Mouse (Mus musculus) stomach, embryonic 14.5 days (tissue): ENCODE data around the gene Zfp810. TPM values are rescaled to one million over a fixed set of nuclear protein-coding genes. Genes with fewer than 3 reads are reported as not detected.

ENCODE experiments used
- ATAC-seq: fragments of 200-750 bp; cut with Nextera tagmentation; 2 replicates; pipeline ENCODE4 v1.8.0; 2017; ENCODE audit warnings: low read depth, moderate TSS enrichment; ENCODE audit not compliant: insufficient number of reproducible peaks, insufficient read depth, low FRiP score
- H3K27ac ChIP-seq: fragments of 300-500 bp; sonication (generic); 2 replicates; pipeline ENCODE4 v1.5.1; 2014; ENCODE audit warnings: mild to moderate bottlenecking, low read length, moderate library complexity, mixed read lengths
- H3K27me3 ChIP-seq: fragments of 300-500 bp; sonication (generic); 2 replicates; pipeline ENCODE4 v1.6.1; 2014; ENCODE audit warnings: low read length, control low read depth, mixed read lengths; ENCODE audit not compliant: control insufficient read depth, insufficient read depth
- H3K36me3 ChIP-seq: fragments of 300-500 bp; sonication (generic); 2 replicates; pipeline ENCODE4 v1.6.1; 2014; ENCODE audit warnings: mild to moderate bottlenecking, control low read depth, low read length, moderate library complexity, mixed read lengths; ENCODE audit not compliant: control insufficient read depth, insufficient read depth
- H3K4me1 ChIP-seq: fragments of 300-500 bp; sonication (generic); 2 replicates; pipeline ENCODE4 v1.6.1; 2014; ENCODE audit warnings: low read length, control low read depth, mixed read lengths; ENCODE audit not compliant: control insufficient read depth, insufficient read depth
- H3K4me2 ChIP-seq: fragments of 300-500 bp; sonication (generic); replicated peaks from 2 replicates; pipeline ENCODE4 v1.6.1; 2014; ENCODE audit warnings: low read depth, low read length, control low read depth
- H3K4me3 ChIP-seq: fragments of 300-500 bp; sonication (generic); 2 replicates; pipeline ENCODE4 v1.5.1; 2014; ENCODE audit warnings: low read depth, low read length, control low read depth
- H3K9ac ChIP-seq: fragments of 300-500 bp; sonication (generic); replicated peaks from 2 replicates; pipeline ENCODE4 v1.6.1; 2014; ENCODE audit warnings: low read depth, mild to moderate bottlenecking, control low read depth, low read length, moderate library complexity, mixed read lengths
- H3K9me3 ChIP-seq: fragments of 300-500 bp; sonication (generic); 2 replicates; pipeline ENCODE4 v1.6.1; 2016; ENCODE audit warnings: low read depth, low read length, control low read depth; ENCODE audit not compliant: control insufficient read depth
- WGBS: fragments of 180-500 bp; shearing (Covaris S2); extraction: QIAGEN DNeasy Blood & Tissue Kit; methylation state at CpG from one replicate; pipeline ENCODE4 v1.1.7; 2014; 5-methylcytosine and 5-hydroxymethylcytosine counted together
- polyA plus RNA-seq: library from polyadenylated mRNA; unstranded; fragments of >200 nt; fragmentation: Nextera tagmentation; extraction: Ambion mirVana; gene quantifications from 2 replicates; pipeline ENCODE4 v1.2.1, GENCODE M21; 2014

The Zfp810 gene
- polyA plus RNA-seq, 1 experiment from 2014 or later = 21.1 TPM

- WGBS = 8% methylated on average over 6 of the region's 6 CpGs
- Histone ChIP-seq H3K4me2 (peak overlapping the region; percentile 70), H3K36me3 (peaks cover 19% of the 10 kb centered on the region; the same call in 1 of the 2 replicates), H3K4me3 (peak overlapping the region; percentile 93), H3K9ac (peak overlapping the region; percentile 97), H3K4me1 (peaks cover 10% of the 10 kb centered on the region), H3K27me3 (no peaks in the 10 kb centered on the region), H3K9me3 (0 out of 2 replicates have a peak, but pooled peaks cover 3% of the 10 kb centered on the region), H3K27ac (peak overlapping the region; percentile 74)
- ATAC-seq = no peak
Measured at GRCm38 (mm10) chr9:22306726-22307125, 722 bp downstream of the Zfp810 start.

DNA sequence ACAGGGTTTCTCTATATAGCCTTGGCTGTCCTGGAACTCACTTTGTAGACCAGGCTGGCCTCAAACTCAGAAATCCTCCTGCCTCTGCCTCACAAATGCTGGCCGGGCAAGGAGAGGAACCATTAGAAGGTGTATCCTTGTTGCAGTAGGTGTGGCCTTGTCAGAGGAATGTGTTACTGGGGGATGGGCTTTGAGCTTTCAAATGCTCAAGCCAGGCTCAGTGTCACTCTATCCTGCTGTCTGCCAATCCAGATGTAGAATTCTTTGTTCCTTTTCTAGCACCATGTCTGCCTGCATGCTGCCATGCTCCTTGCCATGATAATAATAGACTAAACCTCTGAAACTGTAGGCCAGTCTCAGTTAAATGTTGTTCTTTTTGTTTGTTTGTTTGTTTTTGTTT, 5.2 kb downstream of the Zfp810 start:
- no peaks in the 10 kb centered on the region for H3K27me3 ChIP-seq
- H3K36me3 ChIP-seq = peaks cover 43% of the 10 kb centered on the region
- no peak overlapping the region for H3K4me2 ChIP-seq
- H3K9ac ChIP-seq = no peak overlapping the region
- no peaks in the 10 kb centered on the region for H3K9me3 ChIP-seq
- H3K4me1 ChIP-seq = peaks cover 10% of the 10 kb centered on the region
- H3K27ac ChIP-seq = no peak overlapping the region
- WGBS = 90% methylated on average over 1 of the region's 1 CpGs
- no peak for ATAC-seq
- H3K4me3 ChIP-seq = no peak overlapping the region

GRCm38 (mm10) chr9:22278733-22279132, 28.7 kb downstream of the Zfp810 start:
- Histone ChIP-seq H3K4me3 (no peak overlapping the region), H3K27me3 (no peaks in the 10 kb centered on the region), H3K9ac (no peak overlapping the region), H3K4me1 (no peaks in the 10 kb centered on the region), H3K4me2 (no peak overlapping the region), H3K36me3 (peaks cover 66% of the 10 kb centered on the region), H3K9me3 (peaks cover 53% of the 10 kb centered on the region), H3K27ac (no peak overlapping the region)
- ATAC-seq = no peak
- 98% methylated on average over 4 of the region's 4 CpGs for WGBS

DNA sequence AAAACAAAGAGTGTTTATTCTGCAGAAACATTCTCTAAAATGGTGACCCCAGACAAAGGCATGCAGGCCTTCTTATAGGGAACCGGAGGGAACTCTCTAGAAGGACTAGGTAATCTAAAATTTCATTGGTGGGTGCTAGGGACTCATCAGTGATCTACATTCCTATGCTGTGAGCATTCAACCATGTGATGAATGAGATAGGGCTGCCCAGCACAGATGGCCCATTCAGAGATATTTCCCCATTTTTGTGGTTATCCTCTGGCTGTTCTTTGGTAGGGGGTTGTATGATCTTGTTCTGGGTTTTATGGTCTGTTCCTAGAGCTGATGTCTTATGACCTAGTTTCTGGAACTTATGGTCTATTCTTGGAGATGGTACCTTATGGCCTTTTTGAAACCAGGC, 38.6 kb downstream of the Zfp810 start:
- no peak overlapping the region for H3K4me2 ChIP-seq
- H3K27ac ChIP-seq = no peak overlapping the region
- no peaks in the 10 kb centered on the region for H3K4me1 ChIP-seq
- no peaks in the 10 kb centered on the region for H3K36me3 ChIP-seq
- 97% methylated on average over 1 of the region's 1 CpGs for WGBS
- no peaks in the 10 kb centered on the region for H3K27me3 ChIP-seq
- no peak for ATAC-seq
- peaks cover 3% of the 10 kb centered on the region; the same call in 1 of the 2 replicates for H3K9me3 ChIP-seq
- H3K4me3 ChIP-seq = no peak overlapping the region
- H3K9ac ChIP-seq = no peak overlapping the region

DNA sequence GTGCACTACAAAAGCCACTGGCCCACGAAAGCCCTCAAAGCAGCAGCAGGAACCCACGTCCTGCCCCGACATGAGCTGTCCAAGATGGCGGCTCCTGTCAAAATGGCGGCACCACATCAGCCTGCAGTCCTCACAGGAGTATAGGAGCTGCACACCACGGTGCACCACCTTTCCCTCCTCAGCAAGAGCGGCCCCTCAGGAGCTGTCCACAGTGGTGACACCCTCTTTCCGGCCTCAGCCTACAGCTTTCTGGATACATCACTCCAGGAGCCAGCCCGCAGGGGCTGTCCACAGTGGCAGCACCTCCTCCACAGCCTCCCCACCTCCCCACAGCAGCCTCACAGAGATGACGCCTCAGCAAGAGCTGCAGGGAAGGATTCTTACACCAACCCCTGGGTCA, 44.8 kb downstream of the Zfp810 start:
- H3K27ac ChIP-seq = no peak overlapping the region
- no peaks in the 10 kb centered on the region for H3K4me1 ChIP-seq
- no peaks in the 10 kb centered on the region for H3K9me3 ChIP-seq
- 84% methylated on average over 10 of the region's 10 CpGs for WGBS
- no peak for ATAC-seq
- H3K4me3 ChIP-seq = no peak overlapping the region
- H3K36me3 ChIP-seq = no peaks in the 10 kb centered on the region
- H3K9ac ChIP-seq = no peak overlapping the region
- H3K4me2 ChIP-seq = no peak overlapping the region
- H3K27me3 ChIP-seq = no peaks in the 10 kb centered on the region

- no peak overlapping the region for H3K4me3 ChIP-seq
- no peak overlapping the region for H3K4me2 ChIP-seq
- H3K9me3 ChIP-seq = no peaks in the 10 kb centered on the region
- H3K27me3 ChIP-seq = no peaks in the 10 kb centered on the region
- H3K4me1 ChIP-seq = no peaks in the 10 kb centered on the region
- H3K9ac ChIP-seq = no peak overlapping the region
- H3K27ac ChIP-seq = no peak overlapping the region
- ATAC-seq = no peak
- H3K36me3 ChIP-seq = no peaks in the 10 kb centered on the region
- 72% methylated on average over 1 of the region's 1 CpGs for WGBS
Measured at GRCm38 (mm10) chr9:22261594-22261993, 45.9 kb downstream of the Zfp810 start.

DNA sequence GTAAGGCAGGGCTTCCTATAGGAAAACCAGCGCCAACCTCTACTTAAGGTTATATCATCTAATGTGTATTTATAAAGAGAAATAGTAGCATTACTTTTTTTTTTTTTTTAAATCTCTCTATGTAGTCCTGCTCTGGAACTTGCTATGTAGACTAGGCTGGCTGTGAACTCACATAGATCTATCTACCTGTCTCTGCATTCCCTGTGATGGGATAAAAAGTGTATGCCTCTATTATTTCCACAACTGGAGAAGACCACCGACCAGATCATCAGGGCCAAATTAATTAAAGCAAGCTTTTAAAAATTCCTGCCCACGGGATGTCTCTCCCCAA, 47.4 kb downstream of the Zfp810 start:
- ATAC-seq = no peak
- Histone ChIP-seq H3K36me3 (no peaks in the 10 kb centered on the region), H3K4me3 (peak overlapping the region; percentile 59), H3K9ac (no peak overlapping the region), H3K4me1 (no peaks in the 10 kb centered on the region), H3K27ac (no peak overlapping the region), H3K27me3 (no peaks in the 10 kb centered on the region), H3K4me2 (peak overlapping the region; percentile 69), H3K9me3 (peaks cover 8% of the 10 kb centered on the region; the same call in 1 of the 2 replicates)
- WGBS = 26% methylated on average over 3 of the region's 3 CpGs

GRCm38 (mm10) chr9:22259184-22260091, 48.0 kb downstream of the Zfp810 start, which contains the start of gene Zfp599:
Gene Zfp599, minus strand, starts transcription at chr9:22259895.
- Histone ChIP-seq H3K36me3 (no peaks in the 10 kb centered on the region), H3K4me3 (peak within 1 kb of the TSS; percentile 59), H3K9ac (peak within 1 kb of the TSS; percentile 54), H3K4me2 (peak within 1 kb of the TSS; percentile 69), H3K4me1 (no peaks in the 10 kb centered on the region), H3K27ac (no peak within 1 kb of the TSS), H3K27me3 (no peaks in the 10 kb centered on the region), H3K9me3 (peaks cover 8% of the 10 kb centered on the region; the same call in 1 of the 2 replicates)
- ATAC-seq = peak; percentile 94
- WGBS = 2% methylated on average over 35 of the region's 35 CpGs
